29 mouse cellular contexts compared by ENCODE assay signal in genomic region chr4:141596700-141597328, GRCm38 (mm10). TPM values are rescaled to one million over a fixed set of nuclear protein-coding genes. Genes with fewer than 3 reads are reported as not detected.
DNase-seq lines count a peak whose midpoint lies in the region; ATAC-seq lines count a peak whose summit lies in the region.
"Had no signal": no experiment of that assay in that cellular context is flagged by ENCODE, and none has a peak within 500 bp of the region (broad histone marks: within the 10 kb centered on the region; RNA-seq: fewer than 3 reads in every experiment).

No protein-coding gene starts in this region.

- no peak overlapping the region for H3K4me3 ChIP-seq in heart, embryonic 15.5 days
- no peak overlapping the region for H3K4me3 ChIP-seq in limb, embryonic 10.5 days
- H3K4me3 ChIP-seq: embryonic facial prominence, embryonic 15.5 days; hindbrain, embryonic 12.5 days; limb, embryonic 13.5 days; liver, embryonic 13.5 days; lung, embryonic 15.5 days; midbrain, embryonic 15.5 days; myocyte had no signal

- H3K27me3 ChIP-seq in heart, embryonic 15.5 days: no peaks in the 10 kb centered on the region
- H3K27me3 ChIP-seq in limb, embryonic 10.5 days (ENCODE audit: low read depth, poor library complexity, severe bottlenecking): no peaks in the 10 kb centered on the region
- H3K27me3 ChIP-seq: embryonic facial prominence, embryonic 15.5 days; limb, embryonic 13.5 days; lung, embryonic 15.5 days; midbrain, embryonic 15.5 days; Patski had no signal

- ATAC-seq in heart, embryonic 15.5 days (replicated peaks; ENCODE audit: insufficient number of reproducible peaks, insufficient read depth, low FRiP score, low read depth): no peak
- ATAC-seq in granulocyte monocyte progenitor cell, adult 5-6 weeks (replicated peaks; ENCODE audit: poor library complexity, severe bottlenecking): no peak
- ATAC-seq: forebrain, embryonic 16.5 days; inflammation-experienced regulatory T-cells, adult 6 months; midbrain, embryonic 15.5 days; Patski had no signal

- H3K9me3 ChIP-seq in heart, embryonic 15.5 days (replicated peaks): no peaks in the 10 kb centered on the region
- H3K9me3 ChIP-seq in limb, embryonic 10.5 days (replicated peaks): no peaks in the 10 kb centered on the region
- H3K9me3 ChIP-seq: embryonic facial prominence, embryonic 15.5 days; hindbrain, embryonic 12.5 days; limb, embryonic 13.5 days; liver, embryonic 13.5 days; lung, embryonic 15.5 days; midbrain, embryonic 15.5 days had no signal

- DNase-seq in heart, adult 9 months (ENCODE audit: low spot score in 2 of 2): peak; percentile 71 to 73
- DNase-seq in heart, postnatal 36 days: no peak
- DNase-seq in ES-CJ7 (ENCODE audit: low read depth, low spot score): peak; percentile 74
- no peak for DNase-seq in limb, embryonic 10.5 days (ENCODE audit: low spot score)
- no peak for DNase-seq in embryo, embryonic 10.5 days (ENCODE audit: low spot score)
- DNase-seq: adrenal gland, postnatal 10 days; B cell, adult 2 months; cerebellum, adult 11 months; cerebellum, postnatal 14 days; embryo, embryonic 11 days; gastrocnemius, postnatal 25 days; kidney, postnatal 10 days; liver, embryonic 13.5 days; spleen, adult 18-20 months; thymus, adult 18-20 months had no signal

- H3K36me3 ChIP-seq in heart, embryonic 15.5 days: peaks cover 32% of the 10 kb centered on the region
- H3K36me3 ChIP-seq in limb, embryonic 10.5 days: peaks cover 49% of the 10 kb centered on the region
- H3K36me3 ChIP-seq: liver, embryonic 13.5 days had no signal

- no peak overlapping the region for H3K4me2 ChIP-seq in heart, embryonic 15.5 days
- H3K4me2 ChIP-seq: embryonic facial prominence, embryonic 15.5 days; hindbrain, embryonic 12.5 days; limb, embryonic 13.5 days; liver, embryonic 13.5 days had no signal

- no peak overlapping the region for H3K27ac ChIP-seq in heart, embryonic 15.5 days
- H3K27ac ChIP-seq in limb, embryonic 10.5 days: peak overlapping the region; percentile 37; the same call in 1 of the 2 replicates
- H3K27ac ChIP-seq: embryonic facial prominence, embryonic 15.5 days; hindbrain, embryonic 12.5 days; limb, embryonic 13.5 days; liver, embryonic 13.5 days; lung, embryonic 15.5 days; macrophage; midbrain, embryonic 15.5 days had no signal

- 0 out of 2 replicates have a peak overlapping the region, but pooled peaks have one; percentile 4 for H3K9ac ChIP-seq in heart, embryonic 15.5 days
- H3K9ac ChIP-seq: embryonic facial prominence, embryonic 15.5 days; hindbrain, embryonic 12.5 days; limb, embryonic 13.5 days; liver, embryonic 13.5 days; lung, embryonic 15.5 days; midbrain, embryonic 15.5 days had no signal

- intact Hi-C loops in heart, postnatal 36 days (cut with DNase I): no loop called here

- WGBS in heart, embryonic 15.5 days: 72% methylated on average over 8 of the region's 8 CpGs
- 84% methylated on average over 8 of the region's 8 CpGs for WGBS in limb, embryonic 10.5 days

- peaks cover 49% of the 10 kb centered on the region for H3K4me1 ChIP-seq in heart, embryonic 15.5 days (replicated peaks)
- H3K4me1 ChIP-seq in limb, embryonic 10.5 days: peaks cover 41% of the 10 kb centered on the region

RNA-seq across cellular contexts. Expression of gene Fblim1, which starts 9.1 kb away (rescaled TPM):
- 100 to 1,000 TPM; 231 to 294 TPM for total RNA-seq in heart, postnatal 36 days (2021)
- 48.4 and 59.1 TPM in 2 replicates for polyA plus RNA-seq in heart, embryonic 15.5 days (2015; fragmentation: Nextera tagmentation; extraction: Ambion mirVana)
- polyA plus RNA-seq in limb, embryonic 10.5 days (2016; fragmentation: Nextera tagmentation; extraction: Ambion mirVana): 58.6 and 77.7 TPM in 2 replicates
- 0.11 and 0.36 TPM in 2 replicates for total RNA-seq in granulocyte monocyte progenitor cell, adult 5-6 weeks (2014; fragmentation: Nextera tagmentation)
- total RNA-seq in granulocyte monocyte progenitor cell, adult 5-6 weeks (2017): not detected in 2 replicates

RNA-seq across cellular contexts. Expression of gene Tmem82, which starts 21.6 kb away (rescaled TPM):
- 10 to 100 TPM; 26.1 to 29.2 TPM for total RNA-seq in heart, postnatal 36 days (2021)
- 1.0 and 1.2 TPM in 2 replicates for polyA plus RNA-seq in heart, embryonic 15.5 days (2015; fragmentation: Nextera tagmentation; extraction: Ambion mirVana)
- polyA plus RNA-seq in limb, embryonic 10.5 days (2016; fragmentation: Nextera tagmentation; extraction: Ambion mirVana): 1.1 and 1.6 TPM in 2 replicates
- total RNA-seq in granulocyte monocyte progenitor cell, adult 5-6 weeks (2014; fragmentation: Nextera tagmentation): 1.7 and 3.8 TPM in 2 replicates
- 0.72 TPM in 1 of 2 replicates, not detected in the other for total RNA-seq in granulocyte monocyte progenitor cell, adult 5-6 weeks (2017)

RNA-seq across cellular contexts. Expression of gene Slc25a34, which starts 26.8 kb away (rescaled TPM):
- 100 to 1,000 TPM; 160 to 170 TPM for total RNA-seq in heart, postnatal 36 days (2021)
- polyA plus RNA-seq in heart, embryonic 15.5 days (2015; fragmentation: Nextera tagmentation; extraction: Ambion mirVana): 0.76 and 0.96 TPM in 2 replicates
- 0.05 TPM in 1 of 2 replicates, not detected in the other for polyA plus RNA-seq in limb, embryonic 10.5 days (2016; fragmentation: Nextera tagmentation; extraction: Ambion mirVana)
- total RNA-seq in granulocyte monocyte progenitor cell, adult 5-6 weeks (2014; fragmentation: Nextera tagmentation): not detected in 2 replicates
- not detected in 2 replicates for total RNA-seq in granulocyte monocyte progenitor cell, adult 5-6 weeks (2017)
- polyA plus RNA-seq: hindbrain, embryonic 12.5 days; limb, embryonic 13.5 days; neural tube, embryonic 14.5 days; stomach, embryonic 14.5 days had no signal

RNA-seq across cellular contexts. Expression of gene Spen, which starts 58.4 kb away (rescaled TPM):
- total RNA-seq in heart, postnatal 36 days (2021): 10 to 100 TPM; 31.1 to 32.4 TPM
- 6.3 and 7.5 TPM in 2 replicates for polyA plus RNA-seq in heart, embryonic 15.5 days (2015; fragmentation: Nextera tagmentation; extraction: Ambion mirVana)
- 11.5 TPM in 2 replicates for polyA plus RNA-seq in limb, embryonic 10.5 days (2016; fragmentation: Nextera tagmentation; extraction: Ambion mirVana)
- 37.8 TPM in 2 replicates for total RNA-seq in granulocyte monocyte progenitor cell, adult 5-6 weeks (2014; fragmentation: Nextera tagmentation)
- total RNA-seq in granulocyte monocyte progenitor cell, adult 5-6 weeks (2017): 21.4 and 25.5 TPM in 2 replicates

Comparison
In these comparisons a context has a peak if more than half of its experiments do, and no peak if none do; other contexts are left out.
1. DNase-seq: peak in heart, adult 9 months (2 of 2) and ES-CJ7 (single experiment); none in heart, postnatal 36 days (0 of 2), limb, embryonic 10.5 days (single experiment) and embryo, embryonic 10.5 days (single experiment).
2. RNA of gene Fblim1, which starts 9.1 kb away (total RNA-seq): 231 to 294 TPM in heart, postnatal 36 days; 0.11 to 0.36 TPM in granulocyte monocyte progenitor cell, adult 5-6 weeks; every median in the first group is over 100 times any median in the second.
3. RNA of gene Tmem82, which starts 21.6 kb away (total RNA-seq): 26.1 to 29.2 TPM in heart, postnatal 36 days; 0.72 to 3.8 TPM in granulocyte monocyte progenitor cell, adult 5-6 weeks; every median in the first group is over 4 times any median in the second.
4. RNA of gene Slc25a34, which starts 26.8 kb away (total RNA-seq): 160 to 170 TPM in heart, postnatal 36 days; not detected in granulocyte monocyte progenitor cell, adult 5-6 weeks; every median in the first group is over 100 times any median in the second.